Mouse (Mus musculus) heart, postnatal 10 days (tissue): Measurements from ENCODE around the gene Synpo2. TPM values are rescaled to one million over a fixed set of nuclear protein-coding genes. Genes with fewer than 3 reads are reported as not detected.
A peak's percentile ranks its signal among the peaks of the same experiment; 100 is the strongest.

Source experiments
- DNase-seq, 2 experiments: peaks; one replicate each; pipeline ENCODE4 v3.0.0; 2021
- intact Hi-C: fragments of 180-260 bp; cut with DNase I; formaldehyde crosslinking; loops from one replicate; pipeline ENCODE4 v1.15.1; 2025
- total RNA-seq, 2 experiments: library from RNA; stranded (reverse); gene quantifications; 2 replicates each; pipeline ENCODE4 v1.2.3; 2021

Synpo2 gene
- total RNA-seq, 2 experiments from 2014 or later = 37.8 to 43.1 TPM

DNA sequence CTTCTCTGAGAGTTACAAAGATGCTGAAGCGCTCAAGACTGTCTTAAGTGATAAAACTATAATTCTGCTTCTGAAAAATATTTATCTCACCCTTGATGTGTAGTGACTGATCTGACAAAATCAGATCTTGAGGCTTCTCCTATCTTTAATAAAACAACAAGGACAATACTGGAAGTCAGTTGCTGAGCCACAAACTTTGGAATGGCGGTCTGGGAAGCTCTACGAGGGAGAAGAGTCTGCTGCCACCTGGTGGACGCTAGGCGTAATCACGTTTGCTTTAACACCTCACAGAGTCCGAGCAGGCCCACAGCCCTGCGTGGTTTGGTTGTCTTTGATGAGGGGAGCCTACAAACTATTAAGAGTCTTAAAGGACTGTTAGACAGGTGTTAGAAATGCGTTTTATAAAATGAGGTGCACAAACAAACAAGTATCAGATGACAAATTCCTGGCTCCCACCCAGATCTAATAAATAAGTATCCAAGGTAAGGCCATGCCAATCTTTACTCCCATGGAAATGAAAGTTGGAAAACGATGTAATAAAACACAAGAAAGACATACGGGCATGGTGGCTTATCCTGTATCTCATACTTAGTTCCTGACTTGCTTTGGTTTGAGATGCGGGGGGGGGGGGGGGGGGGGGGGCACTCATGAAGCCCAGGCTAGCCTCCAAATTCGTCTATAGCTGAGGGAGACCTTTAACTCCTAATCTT is 132.6 kb downstream of the Synpo2 start:
- DNase-seq = peak; percentile 83 to 84
- intact Hi-C loops = loop anchor here (1.0 to 5.0 kb wide), 3 partner anchors 55 to 164 kb away; no protein-coding TSS in a partner anchor

DNA sequence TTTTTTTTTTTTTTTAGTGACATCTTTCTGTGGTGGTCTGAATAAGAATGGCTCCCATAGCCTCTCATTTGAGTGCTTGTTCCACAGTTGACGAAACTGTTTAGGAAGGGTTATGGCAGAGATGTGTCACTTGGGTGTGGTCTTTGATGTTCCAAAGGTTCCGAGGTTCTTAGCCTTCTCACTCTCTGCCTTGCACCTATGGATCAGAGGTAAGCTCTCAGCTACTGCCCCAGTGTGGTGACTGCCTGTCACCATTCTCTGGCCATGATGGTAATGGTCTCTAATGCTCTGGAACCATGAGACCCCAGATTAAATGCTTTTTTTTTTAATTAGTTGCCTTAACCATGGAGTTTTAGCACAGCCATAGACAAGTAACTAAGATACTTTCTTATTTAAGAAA is 134.2 kb downstream of the Synpo2 start:
- intact Hi-C loops = loop anchor here (2.0 to 5.0 kb wide), 2 partner anchors 57 to 74 kb away; no protein-coding TSS in a partner anchor

DNA sequence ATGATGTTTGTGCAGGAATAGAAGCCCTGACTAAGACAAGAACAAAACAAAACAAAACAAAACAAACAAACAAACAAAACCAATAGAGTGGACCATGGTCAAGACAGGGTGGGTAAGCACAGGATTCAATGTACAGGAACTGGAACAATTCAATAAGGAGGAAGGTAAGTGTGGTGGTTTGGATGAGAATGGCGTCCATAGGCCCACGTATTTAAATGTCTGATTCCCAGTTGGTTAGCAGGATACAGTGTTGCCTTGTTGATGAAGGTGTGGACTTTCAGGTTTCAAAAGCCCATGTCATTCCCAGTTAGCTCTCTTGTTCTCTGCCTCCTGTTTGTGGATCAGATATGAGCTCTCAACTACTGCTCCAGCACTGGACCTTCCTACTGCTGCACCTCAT is 140.8 kb downstream of the Synpo2 start:
- intact Hi-C loops = no loop called here
- DNase-seq = no peak

More for the DNA sequence above, 134.2 kb downstream of the Synpo2 start:
- no peak for DNase-seq

DNA sequence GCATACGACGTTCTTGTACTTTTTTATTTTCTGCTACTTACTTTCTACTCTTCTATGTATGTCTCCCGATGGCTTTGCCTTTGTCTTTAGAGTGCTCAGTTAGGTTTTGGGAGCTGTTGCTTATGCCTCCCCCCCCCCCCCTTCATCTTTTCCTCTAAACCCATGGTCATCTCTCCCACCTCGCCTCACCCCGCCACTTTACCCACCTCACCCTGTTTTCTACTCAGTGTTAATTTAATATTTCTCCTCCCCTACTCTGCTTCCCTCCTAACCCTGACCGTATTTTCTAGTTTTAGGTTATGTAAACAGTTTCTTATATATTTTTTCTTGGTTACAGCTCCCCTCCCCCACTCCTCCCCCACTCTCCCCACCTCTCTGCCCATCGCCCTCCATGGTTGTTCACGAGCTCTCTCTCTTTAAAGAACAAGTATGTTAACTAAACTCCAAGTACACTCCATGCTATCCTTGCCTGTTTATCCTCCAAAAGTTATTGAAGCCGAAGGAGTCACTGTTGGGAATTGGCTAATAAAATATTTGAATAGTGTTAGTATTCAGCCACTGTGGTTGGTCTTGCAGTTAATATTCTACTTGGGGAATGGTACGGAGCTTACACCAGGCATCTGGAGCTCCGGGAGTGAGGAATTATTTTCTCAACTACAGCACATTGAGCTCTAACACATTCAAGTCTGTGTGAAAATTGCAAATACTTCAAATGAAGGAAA is 142.1 kb downstream of the Synpo2 start:
- intact Hi-C loops = no loop called here
- no peak for DNase-seq

DNA sequence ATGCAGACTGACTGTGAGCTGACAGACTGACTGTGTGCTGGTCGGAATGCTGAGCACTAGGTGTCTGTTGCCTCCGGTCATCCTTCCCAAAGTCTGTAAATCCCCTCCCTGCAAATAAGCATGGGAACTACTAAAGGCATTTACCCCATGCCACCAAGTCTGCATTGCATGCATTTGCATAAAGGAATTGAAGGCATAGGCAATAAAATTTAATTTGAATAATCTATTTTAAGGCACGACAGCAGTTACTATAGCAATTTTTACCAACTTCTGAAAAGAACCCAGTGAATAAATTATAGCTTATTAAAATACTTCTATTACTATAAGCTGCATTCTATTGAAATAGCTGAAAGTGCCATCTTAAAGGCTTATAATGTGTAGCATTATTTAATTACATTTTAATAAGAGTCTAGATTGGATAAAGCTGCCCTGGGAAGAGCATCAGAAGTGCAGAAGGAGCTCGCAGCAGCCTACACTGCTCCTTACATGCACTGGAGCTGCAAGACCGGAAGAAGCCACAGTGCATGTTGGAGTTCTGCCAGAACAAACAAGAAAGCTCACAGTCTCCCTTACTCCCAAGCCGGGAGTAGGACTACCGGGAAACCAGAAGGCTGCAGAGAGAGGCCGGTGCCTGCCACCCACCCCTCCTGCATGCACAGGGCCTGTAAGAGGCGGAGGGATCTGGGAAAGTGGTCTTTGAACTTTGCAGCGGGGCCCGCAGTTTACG is 142.9 kb downstream of the Synpo2 start:
- DNase-seq = no peak
- intact Hi-C loops = loop anchor here (1.0 kb wide), 1 partner anchor 60 kb away; no protein-coding TSS in a partner anchor

DNA sequence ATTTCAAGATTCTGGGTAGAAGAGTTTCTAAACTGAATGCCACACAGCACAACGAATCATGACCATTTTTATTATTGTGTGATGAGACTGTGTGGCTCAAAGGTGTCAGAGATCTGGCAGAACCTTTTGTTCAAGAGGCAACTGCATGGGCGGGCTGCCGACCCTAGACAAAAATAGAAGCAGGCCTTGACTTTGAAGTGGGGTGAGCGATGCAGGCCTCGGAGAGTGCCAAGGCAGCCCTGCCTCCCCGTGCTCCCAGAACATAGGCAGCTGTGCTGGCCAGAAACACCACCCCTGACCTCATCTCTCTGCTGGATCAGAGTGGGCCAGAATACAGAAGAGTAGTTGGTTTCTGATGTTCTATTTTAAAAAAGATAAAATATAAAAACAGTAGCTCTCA is 143.5 kb downstream of the Synpo2 start:
- DNase-seq = peak; percentile 90 to 91
- intact Hi-C loops = loop anchor here (1.0 kb wide), 1 partner anchor 59 kb away; no protein-coding TSS in a partner anchor

DNA sequence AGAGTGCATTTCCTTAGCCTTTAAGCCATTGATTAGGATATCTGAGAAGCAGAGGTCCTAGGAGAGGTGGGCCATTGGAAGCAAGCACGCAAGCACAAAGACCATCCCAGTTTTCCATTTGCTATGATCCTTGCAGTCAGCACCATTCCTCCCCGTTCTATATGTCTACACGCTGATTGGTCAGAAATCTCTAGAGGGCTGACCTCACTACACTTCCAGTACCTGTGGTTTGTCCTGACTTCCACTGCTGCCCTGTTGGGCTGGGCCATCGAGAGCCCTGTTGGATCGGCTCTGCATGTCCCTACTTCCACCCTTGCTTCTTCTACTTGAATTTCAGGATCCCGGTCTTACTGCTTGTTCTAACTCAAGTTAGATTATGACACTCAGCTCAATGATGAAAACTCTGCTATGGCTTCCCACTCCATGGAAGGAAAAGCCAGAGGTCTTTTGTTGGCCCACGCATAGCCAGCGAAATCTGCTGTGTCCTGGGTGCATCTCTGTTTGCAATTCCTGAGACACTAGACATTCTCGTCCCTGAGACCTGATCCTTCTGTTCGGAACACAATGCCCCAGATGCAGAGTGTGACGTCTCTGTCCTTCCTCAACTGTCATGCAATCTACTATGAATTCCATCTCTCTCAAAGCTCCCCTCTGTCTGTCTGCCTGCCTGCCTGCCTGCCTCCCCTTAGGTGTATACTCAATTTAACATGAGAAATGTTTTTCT is 146.5 kb downstream of the Synpo2 start:
- intact Hi-C loops = no loop called here
- no peak for DNase-seq

DNA sequence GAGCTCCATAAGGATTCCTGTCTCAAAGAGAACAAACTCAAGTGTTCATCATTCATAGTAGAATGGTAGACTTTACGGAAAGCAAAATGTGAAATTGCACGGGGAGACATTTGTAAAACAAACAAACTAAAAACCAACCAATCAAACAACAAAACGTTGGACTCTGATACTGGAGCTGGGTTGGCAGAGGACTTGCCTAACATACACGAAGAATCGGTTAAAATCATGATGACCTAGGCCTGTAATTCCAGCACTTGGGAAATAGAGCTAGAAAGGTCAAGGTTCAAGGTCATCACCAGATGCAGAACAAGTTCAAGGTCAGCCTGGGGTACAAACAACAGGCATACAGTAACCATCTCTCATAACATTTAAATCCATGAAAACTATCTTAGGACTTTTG is 147.7 kb downstream of the Synpo2 start:
- intact Hi-C loops = no loop called here
- DNase-seq = no peak

DNA sequence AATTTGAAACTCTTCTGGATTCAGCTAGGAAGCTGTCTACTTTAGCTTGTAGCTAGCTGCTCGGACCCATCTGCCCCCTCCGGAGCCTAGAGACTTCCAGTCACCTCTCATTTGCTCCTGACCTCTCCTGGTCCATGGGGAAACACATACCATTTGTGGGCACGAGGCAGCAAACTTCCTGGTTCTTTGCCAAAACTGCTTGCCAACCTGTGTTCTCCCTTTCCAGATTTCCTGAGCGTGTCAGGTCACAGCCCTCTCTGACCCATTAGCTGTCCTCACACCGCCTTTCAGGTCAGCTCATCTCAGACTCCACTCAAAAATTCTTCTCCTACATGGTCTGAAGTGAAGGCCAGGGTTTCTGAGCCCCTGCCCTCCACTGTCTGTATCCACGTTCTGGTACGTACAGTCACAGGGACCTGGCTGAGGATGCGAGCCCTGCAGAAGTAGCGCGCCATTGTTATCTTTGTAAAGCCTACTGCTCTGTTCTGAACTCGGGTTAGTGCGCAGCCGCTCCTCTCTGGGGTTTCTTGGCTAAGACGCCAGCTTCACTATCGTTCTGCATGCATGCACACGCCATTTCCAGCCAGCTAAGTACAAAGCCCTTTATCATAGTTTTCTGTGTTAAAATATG is 150.0 kb downstream of the Synpo2 start:
- DNase-seq = peak; percentile 87 to 89
- intact Hi-C loops = no loop called here

DNA sequence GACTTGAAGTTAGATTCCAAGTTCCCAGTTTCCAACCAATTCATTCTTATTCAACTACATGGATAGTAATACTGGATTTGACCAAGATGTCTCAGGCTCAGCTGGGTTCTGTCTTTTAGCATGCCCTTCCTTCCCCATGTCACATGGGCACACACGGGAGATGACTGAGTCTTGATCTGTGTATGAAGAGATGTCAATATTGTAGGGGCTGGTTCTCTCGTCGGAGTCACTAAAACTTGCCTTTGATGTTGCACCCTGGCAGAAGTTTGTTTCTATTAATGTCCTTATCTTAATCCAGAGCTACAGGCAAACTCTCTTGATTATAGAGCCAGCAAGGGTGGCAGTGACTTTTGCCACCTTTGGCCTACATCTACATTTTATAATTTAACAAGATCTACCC is 154.3 kb downstream of the Synpo2 start:
- intact Hi-C loops = no loop called here
- DNase-seq = peak; percentile 39 to 44

DNA sequence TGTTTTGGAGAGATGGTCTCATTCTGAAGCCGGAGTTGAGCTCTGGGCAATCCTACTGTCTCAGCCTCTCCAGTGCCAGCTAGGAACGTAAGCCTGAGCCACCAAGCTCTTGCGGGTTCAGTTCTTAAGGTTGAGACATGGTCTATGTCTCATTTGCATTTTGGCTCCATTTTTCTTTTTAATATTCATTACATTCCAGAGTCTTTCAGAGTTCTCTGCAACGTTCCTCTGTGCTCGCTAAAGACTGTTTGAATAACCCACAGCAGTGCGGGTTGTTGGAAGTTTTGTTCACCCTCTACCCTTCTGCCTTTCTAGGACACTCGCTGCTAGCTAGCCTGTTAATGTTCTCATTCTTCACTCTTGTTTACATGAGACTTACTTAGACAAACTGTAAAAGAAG is 155.0 kb downstream of the Synpo2 start:
- DNase-seq = no peak
- intact Hi-C loops = no loop called here

DNA sequence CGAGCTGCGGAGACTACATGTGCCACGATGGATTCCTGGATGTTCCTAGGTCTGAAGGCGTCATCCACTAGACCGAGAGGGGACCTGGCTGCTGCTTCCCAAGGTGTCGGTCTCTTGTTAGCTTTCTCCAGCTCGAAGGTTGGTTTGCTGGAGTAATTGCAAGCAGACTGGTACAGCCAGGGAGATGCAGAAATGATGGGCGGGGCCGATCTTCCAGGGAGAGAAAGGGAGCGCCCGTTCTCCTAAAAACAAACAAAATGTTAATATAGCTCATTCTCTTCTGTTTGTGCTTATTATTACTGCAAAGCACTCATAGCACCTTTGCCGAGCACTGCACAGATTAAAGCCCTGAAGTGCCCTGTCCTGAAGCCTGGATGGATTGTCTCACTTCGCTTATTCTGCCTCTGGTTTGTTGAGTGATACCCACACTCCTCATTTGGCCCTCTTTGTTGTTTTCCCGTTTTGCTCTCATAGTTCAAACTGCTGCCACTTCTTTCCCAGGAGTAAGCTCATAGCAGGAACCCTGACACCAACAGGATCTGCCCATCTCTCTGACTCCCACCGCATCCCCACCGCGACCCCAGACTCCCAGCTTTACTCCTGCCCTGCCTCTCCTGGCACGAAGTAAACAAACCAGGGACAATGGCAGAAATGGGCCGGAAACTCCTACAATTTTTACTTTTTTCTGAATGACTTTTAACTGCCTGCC is 155.8 kb downstream of the Synpo2 start:
- DNase-seq = no peak
- intact Hi-C loops = no loop called here

DNA sequence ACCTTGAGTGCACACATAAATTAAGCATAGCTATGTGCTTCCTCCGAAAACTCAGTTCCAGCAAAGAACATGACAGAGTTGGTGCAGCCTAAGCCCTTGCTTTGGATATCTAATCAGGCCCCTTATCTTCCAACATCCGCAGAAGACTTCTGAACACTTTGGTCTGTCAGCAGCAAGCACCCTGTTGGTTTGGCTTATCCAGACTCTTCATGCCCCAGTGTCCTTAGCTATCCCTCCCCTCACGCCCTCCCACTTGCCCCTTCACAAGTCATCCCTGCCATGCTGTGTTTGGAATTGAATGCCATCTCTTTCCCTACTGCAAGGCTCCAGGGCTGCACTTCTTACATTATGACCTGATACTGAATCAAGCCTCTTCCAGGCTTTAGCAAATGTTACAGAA is 160.2 kb downstream of the Synpo2 start:
- DNase-seq = no peak
- intact Hi-C loops = no loop called here

DNA sequence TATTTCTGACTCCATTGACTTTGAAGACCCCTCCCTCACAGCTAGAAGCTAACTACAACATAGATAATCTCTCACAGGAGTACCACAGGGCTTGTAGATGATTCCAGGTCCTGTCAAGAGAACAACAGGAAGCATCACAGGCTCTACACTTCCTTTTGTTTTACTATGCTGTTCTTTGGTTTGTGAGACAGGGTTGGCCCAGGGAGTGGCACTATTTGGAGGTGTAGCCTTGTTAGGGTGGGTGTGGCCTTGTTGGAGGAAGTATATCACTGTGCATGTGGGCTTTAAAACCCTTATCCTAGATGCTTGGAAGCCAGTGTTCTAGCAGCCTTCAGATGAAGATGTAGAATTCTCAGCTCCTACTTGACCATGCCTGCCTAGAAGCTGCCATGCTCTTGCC is 160.9 kb downstream of the Synpo2 start:
- DNase-seq = no peak
- intact Hi-C loops = no loop called here

DNA sequence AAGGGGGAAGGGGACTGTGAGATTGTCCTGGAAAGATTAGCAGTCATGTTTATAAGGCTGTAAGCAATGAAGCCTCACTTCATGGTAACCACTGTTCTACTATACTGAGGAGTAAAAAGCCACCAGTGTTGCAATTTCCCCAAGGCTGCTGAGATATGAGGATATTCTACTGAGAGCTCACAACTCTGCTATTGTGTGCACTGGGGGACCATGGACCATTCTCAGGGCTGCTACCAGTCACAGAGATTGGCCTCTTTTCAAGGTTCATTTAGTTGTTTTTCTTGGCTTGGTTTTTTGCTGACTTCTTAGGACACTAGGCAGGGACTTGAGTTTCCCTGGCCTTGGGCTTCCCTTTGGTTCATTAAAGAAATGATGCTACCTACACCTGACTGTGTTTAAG is 162.6 kb downstream of the Synpo2 start:
- DNase-seq = no peak
- intact Hi-C loops = no loop called here

DNA sequence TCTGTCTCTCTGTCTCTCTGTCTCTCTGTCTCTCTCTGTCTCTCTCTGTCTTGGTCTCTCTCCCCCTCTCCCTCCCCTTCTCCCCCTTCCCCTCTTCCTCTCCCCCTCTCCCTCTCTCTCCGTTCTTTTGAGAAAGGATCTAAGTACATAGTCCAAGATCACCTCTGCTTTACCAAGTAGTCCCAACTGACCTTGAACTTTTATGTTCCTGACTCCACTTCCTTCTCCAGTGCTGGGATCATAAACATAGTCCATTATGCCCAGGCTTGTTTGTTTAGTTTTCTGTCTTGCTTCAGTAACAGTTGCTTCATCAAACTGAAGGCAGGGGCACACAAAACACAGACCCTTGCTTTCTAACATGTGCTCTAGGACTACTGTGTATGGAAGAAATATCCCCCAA is 163.5 kb downstream of the Synpo2 start:
- intact Hi-C loops = no loop called here
- DNase-seq = no peak

DNA sequence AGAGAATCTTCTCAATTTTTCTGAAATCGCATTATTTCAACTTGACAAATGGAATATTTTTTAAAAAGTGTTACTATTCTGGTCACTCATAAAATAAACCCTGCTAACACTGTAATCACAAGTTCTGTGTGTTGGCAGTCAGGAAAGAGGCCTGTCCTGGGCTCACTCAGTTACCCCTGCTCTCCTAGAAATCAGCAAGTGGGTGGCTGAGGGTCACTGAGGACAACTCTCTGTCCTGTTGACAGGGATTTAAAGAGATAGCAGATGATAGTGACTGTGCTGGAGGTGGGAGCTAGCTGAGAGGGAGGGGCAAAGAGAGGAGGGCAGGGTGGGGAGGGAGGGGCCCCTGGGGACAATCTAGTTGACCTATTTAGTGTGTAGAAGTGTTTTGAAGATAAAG is 165.0 kb downstream of the Synpo2 start:
- DNase-seq = peak; percentile 48 to 72
- intact Hi-C loops = no loop called here

DNA sequence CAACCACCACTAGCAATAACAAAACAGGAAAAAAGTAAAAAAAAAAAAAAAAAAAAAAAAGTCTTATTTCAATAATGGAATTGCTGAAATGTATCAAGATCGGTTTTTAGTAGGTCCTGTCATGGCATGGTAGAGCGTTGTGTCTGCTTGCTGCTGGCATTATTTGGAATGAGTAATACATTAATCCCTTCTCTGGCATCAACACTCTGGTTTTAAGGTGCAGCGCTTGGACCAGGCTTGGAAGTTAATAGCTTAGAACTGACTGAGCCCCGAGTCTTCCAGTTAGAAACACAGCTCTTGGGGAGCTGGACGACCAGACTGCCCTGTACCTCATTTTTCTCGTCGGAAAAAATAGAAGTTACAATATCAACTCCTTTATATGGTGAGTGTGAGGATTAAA is 169.1 kb downstream of the Synpo2 start:
- intact Hi-C loops = loop anchor here (2.0 kb wide), 1 partner anchor 26 kb away; no protein-coding TSS in a partner anchor
- DNase-seq = no peak

DNA sequence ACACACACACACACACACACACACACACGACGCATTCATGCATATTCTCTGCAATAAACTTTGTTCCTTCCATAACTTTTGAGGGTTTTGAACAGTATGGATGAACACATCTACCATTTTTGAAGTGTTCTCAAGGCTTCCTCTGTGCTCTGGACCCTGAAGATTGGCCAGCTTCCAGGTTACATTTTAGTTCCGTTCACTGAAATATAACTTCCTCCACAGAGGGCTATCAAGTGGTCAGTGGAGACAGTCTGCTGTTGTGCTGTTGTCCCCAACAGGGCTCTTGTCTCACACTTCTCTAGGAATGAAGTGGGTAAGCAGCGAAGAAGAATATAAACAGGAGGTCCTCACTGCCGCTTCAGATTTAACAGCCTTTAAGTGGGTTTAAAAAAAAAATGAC is 170.5 kb downstream of the Synpo2 start:
- DNase-seq = no peak
- intact Hi-C loops = no loop called here

DNA sequence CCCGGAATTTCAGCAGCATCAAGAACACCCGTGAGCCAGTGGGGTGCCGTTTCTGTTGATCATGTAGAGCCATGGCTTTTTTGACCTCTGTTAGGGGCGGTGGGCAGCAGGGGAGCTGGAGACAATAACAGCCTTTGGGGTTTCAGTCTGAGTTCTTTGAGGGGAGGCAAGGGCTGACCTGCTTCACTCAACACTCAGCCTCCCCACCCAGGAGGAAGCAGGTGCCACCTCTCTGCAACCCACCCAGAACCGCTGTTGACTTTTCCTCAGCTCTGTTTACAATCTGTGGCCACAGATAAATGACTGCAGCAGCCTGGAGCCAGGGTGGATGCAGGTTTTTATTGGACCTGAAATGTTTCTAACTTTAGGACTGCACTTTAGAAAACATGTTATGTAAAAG is 171.8 kb downstream of the Synpo2 start:
- intact Hi-C loops = no loop called here
- no peak for DNase-seq
